In genomic region chr11:102258095-102258494, GRCm38 (mm10) we compare ENCODE assay signal across 20 mouse cellular contexts. TPM values are rescaled to one million over a fixed set of nuclear protein-coding genes. Genes with fewer than 3 reads are reported as not detected.
DNase-seq lines count a peak whose midpoint lies in the region; ATAC-seq lines count a peak whose summit lies in the region.
"Had no signal": no experiment of that assay in that cellular context is flagged by ENCODE, and none has a peak within 500 bp of the region (broad histone marks: within the 10 kb centered on the region; RNA-seq: fewer than 3 reads in every experiment).

No protein-coding gene starts in this region.

- no peak overlapping the region for H3K9ac ChIP-seq in forebrain, embryonic 14.5 days (ENCODE audit: low read length)
- 0 out of 2 replicates have a peak overlapping the region, but pooled peaks have one; percentile 8 for H3K9ac ChIP-seq in liver, embryonic 12.5 days
- H3K9ac ChIP-seq in limb, embryonic 15.5 days: peak overlapping the region; percentile 7; the same call in 1 of the 2 replicates
- no peak overlapping the region for H3K9ac ChIP-seq in hindbrain, embryonic 11.5 days (ENCODE audit: low read depth, low read length)
- H3K9ac ChIP-seq: hindbrain, embryonic 12.5 days had no signal

- H3K4me1 ChIP-seq in forebrain, embryonic 14.5 days (ENCODE audit: control insufficient read depth, insufficient read depth, low read length): no peaks in the 10 kb centered on the region
- H3K4me1 ChIP-seq in forebrain, embryonic 10.5 days: peaks cover 19% of the 10 kb centered on the region
- H3K4me1 ChIP-seq in liver, embryonic 12.5 days: peaks cover 12% of the 10 kb centered on the region
- H3K4me1 ChIP-seq in limb, embryonic 15.5 days: peaks cover 17% of the 10 kb centered on the region
- H3K4me1 ChIP-seq in hindbrain, embryonic 11.5 days (replicated peaks; ENCODE audit: control insufficient read depth, insufficient read depth, low read length): no peaks in the 10 kb centered on the region

- 0 out of 2 replicates have a peak overlapping the region, but pooled peaks have one; percentile 21 for H3K27ac ChIP-seq in forebrain, embryonic 14.5 days (ENCODE audit: low read depth, low read length)
- no peak overlapping the region for H3K27ac ChIP-seq in forebrain, embryonic 10.5 days
- H3K27ac ChIP-seq in liver, embryonic 12.5 days: no peak overlapping the region; the same call in 1 of the 2 replicates
- no peak overlapping the region for H3K27ac ChIP-seq in limb, embryonic 15.5 days
- H3K27ac ChIP-seq in hindbrain, embryonic 11.5 days (ENCODE audit: low read depth, low read length): no peak overlapping the region
- H3K27ac ChIP-seq: heart, adult 2 months; heart, embryonic 13.5 days; hindbrain, embryonic 12.5 days had no signal

- DNase-seq in forebrain, embryonic 14.5 days (ENCODE audit: low spot score): no peak
- DNase-seq in forebrain, embryonic 10.5 days (ENCODE audit: extremely low spot score, low spot score): no peak
- no peak for DNase-seq in liver
- DNase-seq in hindbrain, embryonic 11.5 days (ENCODE audit: low spot score): no peak
- no peak for DNase-seq in layer of hippocampus, adult 18-20 months (ENCODE audit: low spot score in 2 of 2)
- DNase-seq: adrenal gland, postnatal 10 days; cerebellum, adult 11 months; cerebellum, adult 8-10 months; gastrocnemius, postnatal 10 days; heart, adult 2 months; heart, postnatal 36 days had no signal

- no peaks in the 10 kb centered on the region for H3K9me3 ChIP-seq in forebrain, embryonic 14.5 days (replicated peaks; ENCODE audit: control insufficient read depth, low read length)
- H3K9me3 ChIP-seq in forebrain, embryonic 10.5 days: no peaks in the 10 kb centered on the region
- no peaks in the 10 kb centered on the region for H3K9me3 ChIP-seq in liver, embryonic 12.5 days (replicated peaks)
- no peaks in the 10 kb centered on the region for H3K9me3 ChIP-seq in limb, embryonic 15.5 days
- no peaks in the 10 kb centered on the region for H3K9me3 ChIP-seq in hindbrain, embryonic 11.5 days (ENCODE audit: control insufficient read depth, low read length)
- H3K9me3 ChIP-seq: embryonic facial prominence, embryonic 13.5 days; G1E; heart, embryonic 13.5 days; hindbrain, embryonic 12.5 days had no signal

- no peak overlapping the region for H3K4me2 ChIP-seq in forebrain, embryonic 14.5 days (ENCODE audit: low read length)
- no peak overlapping the region for H3K4me2 ChIP-seq in liver, embryonic 12.5 days
- H3K4me2 ChIP-seq in limb, embryonic 15.5 days: no peak overlapping the region
- H3K4me2 ChIP-seq in hindbrain, embryonic 11.5 days (replicated peaks; ENCODE audit: low read depth, low read length): no peak overlapping the region
- H3K4me2 ChIP-seq: heart, embryonic 13.5 days; hindbrain, embryonic 12.5 days had no signal

- H3K36me3 ChIP-seq in forebrain, embryonic 14.5 days (ENCODE audit: control insufficient read depth, insufficient read depth, low read length): peaks cover 22% of the 10 kb centered on the region
- peaks cover 93% of the 10 kb centered on the region for H3K36me3 ChIP-seq in forebrain, embryonic 10.5 days (replicated peaks)
- H3K36me3 ChIP-seq in liver, embryonic 12.5 days: peaks cover 83% of the 10 kb centered on the region
- H3K36me3 ChIP-seq in limb, embryonic 15.5 days: peaks cover 29% of the 10 kb centered on the region
- H3K36me3 ChIP-seq in hindbrain, embryonic 11.5 days (ENCODE audit: control insufficient read depth, insufficient read depth, low read length): no peaks in the 10 kb centered on the region; the same call in 1 of the 2 replicates

- WGBS in forebrain, embryonic 14.5 days: 83% methylated on average over 6 of the region's 6 CpGs
- 85% methylated on average over 6 of the region's 6 CpGs for WGBS in forebrain, embryonic 10.5 days
- WGBS in liver, embryonic 12.5 days (ENCODE audit: insufficient replicate concordance): 69% methylated on average over 6 of the region's 6 CpGs
- WGBS in limb, embryonic 15.5 days: 70% methylated on average over 6 of the region's 6 CpGs
- WGBS in hindbrain, embryonic 11.5 days: 87% methylated on average over 6 of the region's 6 CpGs

- ATAC-seq in forebrain, embryonic 14.5 days: no peak
- ATAC-seq in liver, embryonic 12.5 days: no peak
- no peak for ATAC-seq in limb, embryonic 15.5 days (ENCODE audit: insufficient number of reproducible peaks, low FRiP score, low TSS enrichment, low read depth)
- ATAC-seq in hindbrain, embryonic 11.5 days (ENCODE audit: low FRiP score): no peak
- ATAC-seq: hindbrain, embryonic 16.5 days; inflammation-experienced regulatory T-cells, adult 6 months; intestine, postnatal 0 days had no signal

- H3K4me3 ChIP-seq in forebrain, embryonic 14.5 days (ENCODE audit: low read depth, low read length): no peak overlapping the region
- no peak overlapping the region for H3K4me3 ChIP-seq in forebrain, embryonic 10.5 days
- no peak overlapping the region for H3K4me3 ChIP-seq in liver, embryonic 12.5 days
- H3K4me3 ChIP-seq in limb, embryonic 15.5 days: no peak overlapping the region
- no peak overlapping the region for H3K4me3 ChIP-seq in hindbrain, embryonic 11.5 days (ENCODE audit: low read depth, low read length)
- H3K4me3 ChIP-seq: embryonic facial prominence, embryonic 13.5 days; heart, adult 2 months; heart, embryonic 13.5 days; hindbrain, embryonic 12.5 days had no signal

- no peaks in the 10 kb centered on the region for H3K27me3 ChIP-seq in forebrain, embryonic 14.5 days (replicated peaks; ENCODE audit: control insufficient read depth, insufficient read depth, low read length)
- no peaks in the 10 kb centered on the region for H3K27me3 ChIP-seq in forebrain, embryonic 10.5 days (ENCODE audit: poor library complexity, severe bottlenecking)
- no peaks in the 10 kb centered on the region for H3K27me3 ChIP-seq in liver, embryonic 12.5 days (replicated peaks)
- H3K27me3 ChIP-seq in limb, embryonic 15.5 days: no peaks in the 10 kb centered on the region
- no peaks in the 10 kb centered on the region for H3K27me3 ChIP-seq in hindbrain, embryonic 11.5 days (ENCODE audit: control insufficient read depth, insufficient read depth, low read length)
- H3K27me3 ChIP-seq: embryonic facial prominence, embryonic 13.5 days; heart, embryonic 13.5 days; hindbrain, embryonic 12.5 days had no signal

RNA-seq across cellular contexts. Expression of gene BC030867, which starts 9.4 kb away (rescaled TPM):
- 6.1 and 6.3 TPM in 2 replicates for polyA plus RNA-seq in forebrain, embryonic 14.5 days (2014; fragmentation: Nextera tagmentation; extraction: Ambion mirVana)
- polyA plus RNA-seq in forebrain, embryonic 10.5 days (2016; fragmentation: Nextera tagmentation; extraction: Ambion mirVana): 27.3 TPM in 2 replicates
- 19.5 and 19.7 TPM in 2 replicates for polyA plus RNA-seq in liver, embryonic 12.5 days (2016; fragmentation: Nextera tagmentation; extraction: Ambion mirVana)
- 13.0 and 13.8 TPM in 2 replicates for polyA plus RNA-seq in limb, embryonic 15.5 days (2015; fragmentation: Nextera tagmentation; extraction: Ambion mirVana)
- polyA plus RNA-seq in hindbrain, embryonic 11.5 days (2014; fragmentation: Nextera tagmentation; extraction: Ambion mirVana): 13.2 and 14.0 TPM in 2 replicates
- 1 to 10 TPM in 1 of 2 experiments, under 1 TPM in 1; 0.86 to 1.8 TPM for total RNA-seq in layer of hippocampus, adult 18-20 months (2021)

RNA-seq across cellular contexts. Expression of gene Asb16, which starts 10.4 kb away (rescaled TPM):
- not detected in 2 replicates for polyA plus RNA-seq in forebrain, embryonic 14.5 days (2014; fragmentation: Nextera tagmentation; extraction: Ambion mirVana)
- polyA plus RNA-seq in forebrain, embryonic 10.5 days (2016; fragmentation: Nextera tagmentation; extraction: Ambion mirVana): 0.05 and 0.06 TPM in 2 replicates
- 0.05 TPM in 1 of 2 replicates, not detected in the other for polyA plus RNA-seq in liver, embryonic 12.5 days (2016; fragmentation: Nextera tagmentation; extraction: Ambion mirVana)
- polyA plus RNA-seq in limb, embryonic 15.5 days (2015; fragmentation: Nextera tagmentation; extraction: Ambion mirVana): 0.20 and 0.24 TPM in 2 replicates
- 0.06 and 0.08 TPM in 2 replicates for polyA plus RNA-seq in hindbrain, embryonic 11.5 days (2014; fragmentation: Nextera tagmentation; extraction: Ambion mirVana)
- 1 to 10 TPM; 2.3 to 2.9 TPM for total RNA-seq in layer of hippocampus, adult 18-20 months (2021)
- polyA plus RNA-seq: G1E; hindbrain, embryonic 12.5 days; inflammation-experienced regulatory T-cells, adult 6 months had no signal

RNA-seq across cellular contexts. Expression of gene Tmub2, which starts 26.6 kb away (rescaled TPM):
- polyA plus RNA-seq in forebrain, embryonic 14.5 days (2014; fragmentation: Nextera tagmentation; extraction: Ambion mirVana): 74.4 and 75.3 TPM in 2 replicates
- polyA plus RNA-seq in forebrain, embryonic 10.5 days (2016; fragmentation: Nextera tagmentation; extraction: Ambion mirVana): 44.9 and 46.0 TPM in 2 replicates
- polyA plus RNA-seq in liver, embryonic 12.5 days (2016; fragmentation: Nextera tagmentation; extraction: Ambion mirVana): 28.4 and 28.9 TPM in 2 replicates
- 53.4 and 53.9 TPM in 2 replicates for polyA plus RNA-seq in limb, embryonic 15.5 days (2015; fragmentation: Nextera tagmentation; extraction: Ambion mirVana)
- 64.0 and 65.2 TPM in 2 replicates for polyA plus RNA-seq in hindbrain, embryonic 11.5 days (2014; fragmentation: Nextera tagmentation; extraction: Ambion mirVana)
- total RNA-seq in layer of hippocampus, adult 18-20 months (2021): 10 to 100 TPM; 62.3 to 67.6 TPM

RNA-seq across cellular contexts. Expression of gene Hdac5, which starts 28.1 kb away (rescaled TPM):
- polyA plus RNA-seq in forebrain, embryonic 14.5 days (2014; fragmentation: Nextera tagmentation; extraction: Ambion mirVana): 38.9 and 60.6 TPM in 2 replicates
- polyA plus RNA-seq in forebrain, embryonic 10.5 days (2016; fragmentation: Nextera tagmentation; extraction: Ambion mirVana): 39.8 and 44.6 TPM in 2 replicates
- 21.7 and 23.1 TPM in 2 replicates for polyA plus RNA-seq in liver, embryonic 12.5 days (2016; fragmentation: Nextera tagmentation; extraction: Ambion mirVana)
- polyA plus RNA-seq in limb, embryonic 15.5 days (2015; fragmentation: Nextera tagmentation; extraction: Ambion mirVana): 94.1 and 96.7 TPM in 2 replicates
- 32.2 and 36.6 TPM in 2 replicates for polyA plus RNA-seq in hindbrain, embryonic 11.5 days (2014; fragmentation: Nextera tagmentation; extraction: Ambion mirVana)
- total RNA-seq in layer of hippocampus, adult 18-20 months (2021): 100 to 1,000 TPM; 258 to 266 TPM

RNA-seq across cellular contexts. Expression of gene Atxn7l3, which starts 38.3 kb away (rescaled TPM):
- 25.2 and 28.7 TPM in 2 replicates for polyA plus RNA-seq in forebrain, embryonic 14.5 days (2014; fragmentation: Nextera tagmentation; extraction: Ambion mirVana)
- 14.1 and 15.6 TPM in 2 replicates for polyA plus RNA-seq in forebrain, embryonic 10.5 days (2016; fragmentation: Nextera tagmentation; extraction: Ambion mirVana)
- polyA plus RNA-seq in liver, embryonic 12.5 days (2016; fragmentation: Nextera tagmentation; extraction: Ambion mirVana): 7.3 and 7.5 TPM in 2 replicates
- 15.0 and 18.0 TPM in 2 replicates for polyA plus RNA-seq in limb, embryonic 15.5 days (2015; fragmentation: Nextera tagmentation; extraction: Ambion mirVana)
- polyA plus RNA-seq in hindbrain, embryonic 11.5 days (2014; fragmentation: Nextera tagmentation; extraction: Ambion mirVana): 17.5 and 22.0 TPM in 2 replicates
- total RNA-seq in layer of hippocampus, adult 18-20 months (2021): 100 to 1,000 TPM; 168 to 171 TPM

Comparison
In these comparisons a context has a peak if more than half of its experiments do, and no peak if none do; other contexts are left out.
1. H3K9ac ChIP-seq: peak in liver, embryonic 12.5 days (single experiment) and limb, embryonic 15.5 days (single experiment); none in forebrain, embryonic 14.5 days (single experiment) and hindbrain, embryonic 11.5 days (single experiment).